Mouse (Mus musculus): Measurements from ENCODE around the gene Ngfr. TPM values are rescaled to one million over a fixed set of nuclear protein-coding genes. Genes with fewer than 3 reads are reported as not detected.

The Ngfr gene
- polyA plus RNA-seq (2012; rRNA removed; ENCODE audit: low replicate concordance) = 5.6 and 8.4 TPM in 2 replicates

DNA sequence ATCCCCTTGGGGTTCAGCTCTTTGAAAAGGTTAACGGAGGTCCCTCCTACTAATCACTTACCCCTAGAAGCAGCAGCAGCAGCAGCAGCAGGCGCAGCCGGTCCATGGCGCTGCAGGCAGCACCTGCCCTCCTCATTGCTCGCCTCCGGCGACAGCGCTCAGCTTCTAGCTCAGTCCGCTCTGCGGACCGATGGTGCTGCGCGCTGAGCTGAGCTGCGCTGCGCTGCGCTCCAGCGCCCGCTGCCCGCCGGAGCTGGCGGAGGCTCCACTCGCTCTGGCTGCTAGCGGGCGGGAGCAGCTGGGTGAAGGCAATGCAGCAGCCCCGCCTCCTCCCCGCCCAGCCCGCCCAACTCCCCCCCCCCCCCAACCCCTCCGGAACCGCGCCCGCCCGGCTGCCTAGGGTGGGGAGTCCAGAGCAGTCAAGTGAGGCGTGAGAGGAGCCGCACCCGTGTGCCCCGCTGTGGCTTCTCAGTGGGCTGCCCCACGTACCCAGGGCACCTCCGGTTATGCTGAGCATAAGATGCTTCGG lies at the start of gene Ngfr:
Gene Ngfr (minus strand): TSS at position 313 of the 529 bp plus-strand sequence.

Other genes with a start within 250 kb of the Ngfr start
- gene Slc35b1, start 203.0 kb downstream of the Ngfr start, polyA plus RNA-seq (2012; rRNA removed; ENCODE audit: low replicate concordance) = 101 and 183 TPM in 2 replicates
- 15.0 and 27.9 TPM in 2 replicates for gene Spop, start 173.7 kb downstream of the Ngfr start, polyA plus RNA-seq (2012; rRNA removed; ENCODE audit: low replicate concordance)
- gene Nxph3, start 73.2 kb downstream of the Ngfr start, polyA plus RNA-seq (2012; rRNA removed; ENCODE audit: low replicate concordance) = 0.36 and 0.45 TPM in 2 replicates
- 79.3 and 118 TPM in 2 replicates for gene Phb, start 79.2 kb upstream of the Ngfr start, polyA plus RNA-seq (2012; rRNA removed; ENCODE audit: low replicate concordance)
- gene Zfp652, start 124.9 kb upstream of the Ngfr start, polyA plus RNA-seq (2012; rRNA removed; ENCODE audit: low replicate concordance) = 20.0 TPM in 2 replicates
- 0.02 TPM in 1 of 2 replicates, not detected in the other for gene B130006D01Rik, start 135.9 kb upstream of the Ngfr start, polyA plus RNA-seq (2012; rRNA removed; ENCODE audit: low replicate concordance)
- 448 and 683 TPM in 2 replicates for gene Phospho1, start 236.8 kb upstream of the Ngfr start, polyA plus RNA-seq (2012; rRNA removed; ENCODE audit: low replicate concordance)
- 0.74 and 4.5 TPM in 2 replicates for gene Gngt2, start 249.5 kb upstream of the Ngfr start, polyA plus RNA-seq (2012; rRNA removed; ENCODE audit: low replicate concordance)